Mouse (Mus musculus) C2C12 (cell line): ENCODE measurements around the gene Serpina3f. TPM values are rescaled to one million over a fixed set of nuclear protein-coding genes. Genes with fewer than 3 reads are reported as not detected.

Experiments
- H3K27me3 ChIP-seq: one replicate; pipeline ENCODE4 v1.6.1; 2011; ENCODE audit not compliant: control insufficient read depth, insufficient read depth, insufficient read length
- H3K36me3 ChIP-seq: one replicate; pipeline ENCODE4 v1.6.1; 2011; ENCODE audit not compliant: control insufficient read depth, insufficient read depth
- H3K4me3 ChIP-seq: one replicate; pipeline ENCODE4 v1.5.1; 2011; ENCODE audit warnings: mild to moderate bottlenecking, control low read depth; ENCODE audit not compliant: poor library complexity, insufficient read depth, severe bottlenecking
- H3K79me2 ChIP-seq: one replicate; pipeline ENCODE4 v1.6.1; 2011; ENCODE audit not compliant: control insufficient read depth, insufficient read depth
- H3K79me3 ChIP-seq: one replicate; pipeline ENCODE4 v1.6.1; 2011; ENCODE audit warnings: low read depth, control low read depth
- H3ac ChIP-seq: one replicate; pipeline ENCODE3; 2011; ENCODE audit warnings: low read depth; ENCODE audit not compliant: control insufficient read depth, insufficient read length
- CEBPB ChIP-seq: IDR thresholded peaks from one replicate; pipeline ENCODE4 v1.6.1; 2011; ENCODE audit warnings: low read depth, mild to moderate bottlenecking, control low read depth, moderate library complexity
- CTCF ChIP-seq: IDR thresholded peaks from one replicate; pipeline ENCODE4 v1.5.1; 2011; ENCODE audit not compliant: control insufficient read depth, insufficient read depth, insufficient read length
- FOSL1 ChIP-seq: IDR thresholded peaks from one replicate; pipeline ENCODE4 v1.8.0; 2011; ENCODE audit warnings: mild to moderate bottlenecking, low read length; ENCODE audit not compliant: poor library complexity, insufficient read depth, severe bottlenecking
- MAX ChIP-seq: IDR thresholded peaks from one replicate; pipeline ENCODE4 v1.6.1; 2011; ENCODE audit warnings: mild to moderate bottlenecking, control low read depth
- MYOD1 ChIP-seq: IDR thresholded peaks from one replicate; pipeline ENCODE4 v1.6.1; 2011; ENCODE audit warnings: low read depth; ENCODE audit not compliant: control insufficient read depth, insufficient read length
- MYOG ChIP-seq: IDR thresholded peaks from one replicate; pipeline ENCODE4 v1.6.1; 2011; ENCODE audit not compliant: control insufficient read depth, insufficient read length; ENCODE audit errors: extremely low read depth
- USF1 ChIP-seq: IDR thresholded peaks from one replicate; pipeline ENCODE4 v1.6.1; 2011; ENCODE audit warnings: low read depth, mild to moderate bottlenecking, control low read depth, moderate library complexity
- polyA plus RNA-seq: library from polyadenylated mRNA; unstranded; fragments of >200 nt; fragmentation: generic; extraction: Trizol; gene quantifications from one replicate; pipeline ENCODE4 v1.2.1, GENCODE M21; 2012; ENCODE audit warnings: missing spikeins

The Serpina3f gene
- polyA plus RNA-seq, 1 experiment: not detected

DNA sequence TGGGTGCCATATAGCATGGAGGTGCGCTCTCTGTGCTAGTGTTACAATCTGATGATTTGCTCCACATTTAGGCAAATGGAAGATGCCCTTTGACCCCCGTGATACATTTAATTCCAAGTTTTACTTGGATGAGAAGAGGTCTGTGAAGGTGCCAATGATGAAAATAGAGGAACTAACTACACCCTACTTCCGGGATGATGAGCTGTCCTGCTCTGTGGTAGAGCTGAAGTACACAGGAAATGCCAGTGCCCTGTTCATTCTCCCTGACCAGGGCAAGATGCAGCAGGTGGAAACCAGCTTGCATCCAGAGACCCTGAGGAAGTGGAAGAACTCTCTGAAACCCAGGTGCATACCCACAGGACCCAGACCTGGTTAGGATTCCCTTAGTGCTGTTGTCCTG lies 52.0 kb downstream of the Serpina3f start:
- H3K79me2 ChIP-seq: no peaks in the 10 kb centered on the region
- H3ac ChIP-seq: no peak overlapping the region
- no peaks in the 10 kb centered on the region for H3K36me3 ChIP-seq
- no peaks in the 10 kb centered on the region for H3K27me3 ChIP-seq
- H3K4me3 ChIP-seq: no peak overlapping the region
- TF ChIP-seq MYOG (no peak), USF1 (no peak), MYOD1 (no peak), CTCF (no peak), MAX (no peak), CEBPB (no peak), FOSL1 (no peak)
- no peaks in the 10 kb centered on the region for H3K79me3 ChIP-seq

Other genes with a start within 250 kb of the Serpina3f start
- gene Serpina11, start 224.6 kb upstream of the Serpina3f start, polyA plus RNA-seq: not detected
- 0.01 TPM for gene Serpina9, start 200.8 kb upstream of the Serpina3f start, polyA plus RNA-seq
- not detected for gene Serpina12, start 170.1 kb upstream of the Serpina3f start, polyA plus RNA-seq
- not detected for gene Serpina5, start 113.4 kb upstream of the Serpina3f start, polyA plus RNA-seq
- gene Serpina3a, start 101.8 kb upstream of the Serpina3f start, polyA plus RNA-seq: not detected
- not detected for gene Serpina3b, start 86.5 kb upstream of the Serpina3f start, polyA plus RNA-seq
- not detected for gene Serpina3c, start 60.7 kb upstream of the Serpina3f start, polyA plus RNA-seq
- 0.14 TPM for gene Serpina3g, start 21.7 kb downstream of the Serpina3f start, polyA plus RNA-seq
- not detected for gene Serpina3i, start 48.6 kb downstream of the Serpina3f start, polyA plus RNA-seq
- gene Serpina3j, start 100.0 kb downstream of the Serpina3f start, polyA plus RNA-seq: not detected
- not detected for gene Serpina3k, start 123.9 kb downstream of the Serpina3f start, polyA plus RNA-seq
- gene Serpina3m, start 123.9 kb downstream of the Serpina3f start, polyA plus RNA-seq: not detected
- not detected for gene Serpina3n, start 192.2 kb downstream of the Serpina3f start, polyA plus RNA-seq